Mouse (Mus musculus) cerebellum, adult 9-11 months (tissue): ENCODE results near the gene Trim67.

Experiments
- DNase-seq: peaks from one replicate; pipeline ENCODE4 v3.0.0; 2022

Gene Trim67

DNA sequence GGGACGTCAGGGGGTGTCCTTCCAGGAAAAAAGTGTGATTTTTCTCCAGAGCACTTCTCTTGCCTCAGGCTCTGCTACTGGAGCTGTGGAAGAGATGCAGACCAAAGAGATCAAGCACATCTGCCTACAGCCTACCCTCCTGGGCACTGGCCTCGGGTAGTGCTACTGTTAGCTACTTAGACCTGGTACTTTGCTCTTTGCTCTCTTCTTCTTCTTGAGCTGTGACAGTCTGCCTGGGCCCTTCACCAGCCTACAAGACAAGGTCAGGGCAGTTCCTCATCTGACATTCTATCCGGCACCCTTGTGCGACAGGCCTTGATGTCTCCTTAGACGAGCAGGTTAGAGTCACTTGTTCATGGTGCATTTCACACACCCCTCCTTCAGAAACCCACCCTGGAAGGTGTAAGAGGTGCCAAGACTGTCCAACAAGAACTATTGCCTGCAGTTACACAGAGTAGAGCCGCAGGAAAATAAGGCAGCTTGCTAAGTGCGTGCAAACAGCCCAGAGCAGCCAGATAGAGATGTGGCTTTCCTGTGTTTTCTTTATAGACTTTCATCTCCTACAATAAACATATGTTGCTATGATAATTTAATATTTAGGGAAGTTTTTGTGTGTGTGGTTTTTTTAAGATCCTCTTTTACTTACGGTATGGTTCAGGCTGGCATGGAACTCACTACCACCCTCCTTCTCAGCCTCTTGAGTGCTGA is 3.0 kb downstream of the Trim67 start:
- no peak for DNase-seq

DNA sequence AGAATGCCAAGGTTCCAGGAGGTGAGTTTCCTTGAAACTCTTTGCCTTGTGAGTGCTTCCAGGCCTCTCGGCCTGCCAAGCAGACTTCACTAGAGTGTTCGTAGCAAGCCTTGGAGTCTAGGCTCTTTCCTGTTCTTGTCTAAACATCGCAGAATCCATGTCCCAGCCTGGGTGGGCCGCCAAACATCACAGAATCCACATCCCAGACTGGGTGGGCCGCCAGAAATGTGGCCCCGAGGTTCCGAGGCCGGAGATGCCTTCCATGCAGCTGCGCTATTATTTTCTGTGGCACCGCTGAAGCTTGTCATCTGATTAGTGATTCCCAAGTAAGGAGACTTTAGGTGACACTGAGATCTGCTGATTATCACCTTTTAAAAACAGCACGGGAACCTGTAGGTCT is 7.7 kb downstream of the Trim67 start:
- DNase-seq, result no peak

DNA sequence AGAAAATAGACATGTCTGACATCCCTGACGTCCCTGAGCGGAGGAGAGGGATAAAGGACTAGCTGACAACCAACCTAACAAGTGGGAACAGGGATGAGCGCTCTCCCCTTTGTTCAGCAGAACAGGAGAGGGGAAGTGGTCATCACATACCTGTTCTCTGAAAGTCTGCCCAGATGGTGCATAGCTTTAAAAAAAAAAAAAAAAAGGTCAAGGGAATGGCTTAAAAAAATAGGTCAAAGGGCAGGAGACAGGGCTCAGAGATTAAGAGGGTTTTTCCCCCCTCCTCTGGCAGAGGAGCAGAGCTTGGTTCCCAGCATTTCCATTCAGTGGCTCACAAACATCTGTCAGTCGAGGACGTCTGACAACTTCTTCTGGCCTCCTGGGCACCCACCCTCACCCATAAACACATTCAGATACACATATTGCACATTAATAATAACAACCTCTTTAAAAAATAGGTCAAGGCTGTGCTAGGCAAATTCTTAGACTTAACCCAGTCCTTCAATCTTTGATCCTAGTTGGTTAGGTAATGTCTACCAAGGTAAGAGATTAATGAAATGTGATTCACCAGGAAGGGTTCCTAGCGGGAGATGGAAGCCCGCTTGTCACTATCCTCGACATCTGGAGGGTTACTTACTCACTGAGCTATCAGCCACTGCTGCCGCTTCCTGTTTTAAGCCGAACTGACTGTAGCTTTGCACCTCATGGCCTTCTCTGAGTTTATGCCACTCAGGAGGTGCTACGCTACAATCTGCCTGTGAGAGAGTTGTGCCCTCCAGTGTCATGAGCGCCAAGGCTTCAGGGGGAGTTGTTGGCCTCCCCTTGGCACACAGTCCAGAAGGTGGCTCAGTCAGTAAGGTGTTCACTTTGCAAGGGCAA is 11.2 kb downstream of the Trim67 start:
- no peak for DNase-seq

DNA sequence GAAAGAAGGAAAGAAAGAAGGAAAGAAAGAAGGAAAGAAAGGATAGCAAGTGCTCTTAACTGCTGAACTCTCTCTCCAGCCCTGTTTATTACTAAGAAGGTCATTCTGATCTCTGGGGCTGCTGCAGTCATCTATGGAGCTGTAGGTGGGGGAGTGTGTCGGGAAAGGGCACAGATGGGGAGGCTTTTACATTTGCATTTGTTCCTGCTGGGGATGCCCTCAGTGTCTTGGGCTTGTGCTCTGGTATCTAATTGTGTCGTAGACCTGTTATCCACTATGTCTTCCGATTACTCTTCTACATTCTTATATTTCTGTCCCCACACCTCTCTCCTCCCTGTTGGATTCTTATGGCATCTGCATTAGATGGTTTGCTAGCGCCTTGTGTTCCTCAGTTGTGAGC is 13.1 kb downstream of the Trim67 start:
- DNase-seq, result no peak

DNA sequence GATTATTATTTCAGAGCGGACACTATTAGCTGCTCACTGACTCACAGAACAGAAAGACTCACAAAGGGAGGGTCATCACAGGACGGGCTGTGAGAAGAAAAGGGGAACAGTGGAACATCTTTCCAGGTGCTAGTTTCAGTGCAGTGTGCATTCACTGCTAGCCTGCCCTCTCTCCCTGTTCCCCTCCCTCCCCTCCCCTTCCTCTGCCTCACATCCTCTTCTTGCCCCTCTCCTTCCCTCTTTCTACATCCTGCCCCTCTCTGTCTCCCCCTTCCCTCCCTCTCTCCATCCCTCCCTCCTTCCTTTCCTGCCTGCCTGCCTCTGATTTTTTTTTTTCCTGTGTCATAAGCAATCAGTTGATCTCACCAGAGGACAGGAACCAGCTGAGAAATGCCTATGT is 16.5 kb downstream of the Trim67 start:
- no peak for DNase-seq

DNA sequence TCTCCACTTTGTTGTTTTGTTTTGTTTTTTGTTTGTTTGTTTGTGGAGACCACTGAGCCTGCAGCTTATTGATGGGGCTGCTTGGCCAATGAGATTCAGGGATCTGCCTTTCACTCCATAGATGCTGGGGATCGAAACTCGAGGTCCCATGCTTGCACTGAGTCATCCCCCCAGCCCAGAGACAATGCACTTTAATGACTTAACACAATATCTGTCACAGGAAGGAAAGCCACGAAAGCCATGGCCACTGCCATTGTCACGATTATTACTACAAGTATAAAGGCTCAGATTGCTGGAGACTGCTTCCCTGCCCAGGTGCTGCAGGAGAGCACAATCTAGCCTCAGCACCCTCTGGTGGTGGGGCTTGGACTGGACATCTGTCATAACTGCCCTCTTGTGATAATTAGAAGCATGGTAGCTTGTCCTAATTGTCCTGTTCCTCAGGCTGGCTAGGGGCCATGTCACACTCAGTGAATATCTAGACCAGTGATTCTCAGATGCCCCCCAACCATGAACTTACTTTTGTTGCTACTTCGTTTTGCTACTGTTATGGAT is 17.2 kb downstream of the Trim67 start:
- peak; percentile 44 for DNase-seq

DNA sequence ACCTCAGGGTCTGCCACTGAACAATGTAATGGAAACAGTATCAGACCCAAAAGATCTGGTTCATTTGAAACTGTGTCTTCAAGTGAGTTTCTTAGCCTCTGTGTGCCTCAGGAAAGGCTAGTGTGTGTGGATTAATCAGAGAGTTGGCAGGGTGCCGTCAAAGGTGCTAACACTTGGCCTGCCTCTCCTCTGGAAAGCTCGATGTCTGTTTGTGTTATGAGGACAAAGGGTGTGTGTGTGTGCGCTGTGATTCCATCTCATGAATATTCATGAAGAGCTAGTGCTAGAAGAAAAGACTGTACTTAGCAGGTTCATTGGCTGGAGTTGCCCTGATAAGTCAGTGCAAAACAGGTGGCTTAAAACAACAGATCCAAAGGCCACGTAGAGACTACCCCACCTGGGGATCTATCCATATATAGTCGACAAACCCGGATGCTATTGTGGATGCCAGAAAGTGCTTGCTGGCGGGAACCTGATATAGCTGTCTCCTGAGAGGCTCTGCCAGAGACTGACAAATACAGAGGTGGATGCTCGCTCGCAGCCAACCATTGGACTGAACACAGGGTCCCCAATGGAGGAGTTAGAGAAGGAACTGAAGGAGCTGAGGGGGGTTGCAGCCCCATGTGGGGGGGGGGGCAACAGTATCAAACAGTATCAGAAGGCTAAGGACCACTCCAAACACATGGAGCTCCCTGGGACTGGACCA is 17.9 kb downstream of the Trim67 start:
- DNase-seq, result no peak

DNA sequence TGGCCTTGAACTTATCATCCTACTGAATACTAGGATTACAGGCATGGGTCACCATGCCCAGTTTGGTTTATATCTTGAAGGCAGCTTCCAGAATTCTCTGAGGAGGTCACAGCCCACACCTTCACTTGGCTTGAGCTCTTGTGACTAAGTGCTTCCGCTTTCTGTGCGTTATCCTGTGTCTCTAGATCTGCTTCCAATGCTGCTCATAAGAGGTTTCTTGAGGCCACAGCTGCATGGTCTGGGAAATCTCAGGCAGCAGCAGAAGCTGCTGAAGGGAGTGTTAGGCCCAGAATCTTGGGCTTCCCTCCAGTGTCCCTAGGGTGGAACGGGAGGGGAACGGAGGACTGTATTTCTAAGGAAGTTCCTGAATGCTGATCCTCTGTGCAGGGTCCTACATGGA is 20.4 kb downstream of the Trim67 start:
- DNase-seq, result no peak

DNA sequence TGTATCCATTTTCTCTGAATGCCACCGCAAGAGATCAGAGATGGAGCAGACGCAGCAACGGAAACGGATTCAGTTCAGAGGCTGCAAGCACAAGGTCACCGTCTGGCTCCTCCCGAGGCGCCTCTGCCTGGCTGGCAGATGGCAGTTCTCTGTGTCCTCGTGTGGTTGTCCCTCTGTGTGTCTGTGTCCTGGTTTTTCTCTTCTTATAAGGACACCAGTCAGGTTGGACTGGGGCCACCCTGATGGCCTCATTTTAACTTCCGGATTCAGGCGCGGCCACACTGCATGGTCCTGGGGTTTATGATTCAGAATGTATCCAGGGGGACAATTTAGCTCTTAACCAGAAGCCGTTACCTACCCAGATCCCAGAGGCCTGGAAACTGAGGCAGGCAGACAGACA is 23.0 kb downstream of the Trim67 start:
- peak; percentile 71 for DNase-seq

DNA sequence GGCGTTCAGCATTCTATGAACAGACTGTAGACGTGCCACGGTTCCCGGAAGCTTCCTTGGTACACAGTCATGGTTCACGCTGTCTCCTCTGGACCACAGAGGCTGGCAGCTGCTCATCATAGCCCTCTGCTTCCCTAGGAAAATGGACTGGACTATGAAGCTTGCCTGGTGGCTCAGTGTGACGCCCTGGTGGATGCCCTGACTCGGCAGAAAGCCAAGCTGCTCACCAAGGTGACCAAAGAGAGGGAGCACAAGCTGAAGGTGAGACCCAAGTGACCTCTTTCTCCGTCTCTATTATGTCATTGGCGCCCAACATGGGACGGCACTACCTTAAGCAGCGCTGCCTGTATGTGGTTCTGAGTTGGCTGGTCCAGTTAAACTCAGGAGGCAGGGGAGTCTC is 24.0 kb downstream of the Trim67 start:
- DNase-seq, result no peak

DNA sequence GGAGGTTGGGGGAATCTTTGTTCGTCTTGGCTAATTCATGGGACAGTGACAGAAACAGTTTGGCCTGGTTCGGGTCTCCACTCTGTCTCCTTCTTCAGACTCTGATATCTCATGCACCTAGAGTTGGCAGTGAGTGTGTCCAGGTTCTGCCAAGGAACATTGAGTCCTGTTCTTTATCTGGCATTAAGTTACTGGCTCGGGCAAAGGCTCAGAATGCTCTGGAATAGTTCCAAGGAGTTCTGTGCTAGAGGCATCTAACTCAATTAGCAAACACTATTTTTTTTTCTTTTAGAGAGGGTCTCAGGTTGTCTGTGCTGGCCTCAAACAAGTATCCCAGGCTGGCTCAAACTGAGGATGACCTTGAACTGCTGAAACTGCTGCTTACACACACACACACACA is 24.5 kb downstream of the Trim67 start:
- no peak for DNase-seq

DNA sequence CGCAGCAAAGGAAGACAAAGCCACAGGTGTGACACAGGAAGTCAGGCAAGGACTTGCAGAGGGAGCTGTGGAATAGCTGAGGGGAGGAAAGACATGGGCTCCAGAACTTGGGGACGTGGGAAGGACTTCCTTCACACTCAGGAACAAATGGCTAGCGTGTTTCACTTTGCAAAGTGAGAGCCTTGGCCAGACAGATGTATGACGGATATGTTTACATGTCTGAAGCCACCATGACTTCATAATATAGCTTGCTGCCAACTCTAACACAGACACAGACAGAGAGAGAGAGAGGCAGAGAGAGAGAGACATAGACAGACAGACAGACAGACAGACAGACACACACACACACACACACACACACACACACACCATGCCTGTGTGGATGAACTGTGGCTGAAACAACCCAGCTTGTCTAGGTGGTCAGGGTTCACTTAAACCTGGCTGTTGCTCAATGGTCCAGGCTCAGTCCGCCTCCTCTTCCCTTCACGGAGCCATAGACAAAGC is 26.8 kb downstream of the Trim67 start:
- no peak for DNase-seq

DNA sequence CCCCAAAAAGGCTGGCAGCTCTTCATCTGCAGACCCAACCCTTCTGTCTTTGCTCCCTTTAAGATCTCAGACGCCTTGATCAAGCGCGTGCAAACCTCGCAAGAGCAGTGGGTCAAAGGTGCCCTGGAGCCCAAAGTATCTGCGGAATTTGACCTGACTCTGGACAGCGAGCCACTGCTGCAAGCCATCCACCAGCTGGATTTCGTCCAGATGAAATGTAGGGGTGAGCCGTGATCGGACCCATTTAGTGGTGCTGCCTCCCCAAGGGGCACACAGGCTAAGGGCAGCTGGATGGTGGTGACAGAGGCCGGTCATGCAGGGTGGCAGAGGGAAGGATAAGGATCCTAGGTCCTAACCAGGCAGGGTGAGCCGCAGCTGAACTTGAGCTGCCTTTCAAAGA is 27.2 kb downstream of the Trim67 start:
- DNase-seq, result no peak

DNA sequence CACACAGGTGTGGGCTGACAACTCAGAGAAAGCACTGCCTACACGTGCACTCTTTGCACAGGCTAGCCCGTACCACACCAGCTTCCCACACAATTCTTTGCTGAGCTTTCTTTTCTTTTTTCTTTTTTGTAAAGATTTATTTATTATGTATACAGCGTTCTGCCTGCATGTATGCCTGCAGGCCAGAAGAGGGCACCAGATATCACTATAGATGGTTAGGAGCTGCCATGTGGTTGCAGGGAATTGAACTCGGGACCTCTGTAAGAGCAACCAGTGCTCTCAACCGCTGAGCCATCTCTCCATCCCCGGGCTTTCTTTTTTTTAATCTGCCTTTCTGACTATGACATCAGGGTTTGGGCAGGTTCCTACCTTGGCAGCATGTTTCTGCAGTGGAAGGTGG is 30.6 kb downstream of the Trim67 start:
- DNase-seq, result no peak

DNA sequence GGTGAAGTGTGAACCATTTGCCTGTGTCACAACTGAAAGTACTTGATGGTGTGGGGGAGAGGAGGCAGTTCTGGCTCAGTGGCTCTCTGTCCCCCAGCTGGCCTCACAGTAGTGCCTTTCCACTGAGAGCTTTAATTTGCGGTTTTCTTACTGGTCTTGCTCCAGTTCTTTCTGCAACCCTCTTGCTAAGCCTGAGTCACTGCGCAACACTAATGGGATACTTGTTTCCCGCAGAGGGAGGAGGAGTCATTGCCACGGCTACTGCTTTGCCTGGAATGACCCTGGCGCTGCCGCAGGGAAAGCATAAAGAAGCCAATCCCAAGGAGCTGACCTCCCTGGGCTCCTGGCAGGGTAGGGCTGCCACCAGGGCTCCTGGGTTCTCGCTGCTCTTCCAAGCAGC is 33.8 kb downstream of the Trim67 start:
- peak; percentile 50 for DNase-seq

DNA sequence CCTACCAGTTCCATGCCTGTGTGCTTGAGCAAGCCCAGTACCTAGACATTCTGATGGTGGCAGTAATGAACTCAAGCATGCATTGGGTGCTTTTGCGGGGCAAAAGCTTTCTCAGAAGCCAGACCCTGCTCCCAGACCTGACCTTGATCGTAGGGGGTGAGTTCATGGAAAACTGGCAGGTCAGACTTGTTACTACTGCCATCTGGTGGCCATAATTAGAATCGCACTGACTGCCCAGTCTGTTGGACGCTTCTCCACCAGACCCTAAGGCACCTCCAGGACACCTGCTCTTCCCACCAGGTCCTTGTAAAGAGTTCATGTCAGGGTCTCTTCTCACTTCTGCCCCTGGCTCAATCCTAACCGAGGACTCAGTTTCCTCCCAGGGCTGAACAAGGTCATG is 34.5 kb downstream of the Trim67 start:
- peak; percentile 75 for DNase-seq

DNA sequence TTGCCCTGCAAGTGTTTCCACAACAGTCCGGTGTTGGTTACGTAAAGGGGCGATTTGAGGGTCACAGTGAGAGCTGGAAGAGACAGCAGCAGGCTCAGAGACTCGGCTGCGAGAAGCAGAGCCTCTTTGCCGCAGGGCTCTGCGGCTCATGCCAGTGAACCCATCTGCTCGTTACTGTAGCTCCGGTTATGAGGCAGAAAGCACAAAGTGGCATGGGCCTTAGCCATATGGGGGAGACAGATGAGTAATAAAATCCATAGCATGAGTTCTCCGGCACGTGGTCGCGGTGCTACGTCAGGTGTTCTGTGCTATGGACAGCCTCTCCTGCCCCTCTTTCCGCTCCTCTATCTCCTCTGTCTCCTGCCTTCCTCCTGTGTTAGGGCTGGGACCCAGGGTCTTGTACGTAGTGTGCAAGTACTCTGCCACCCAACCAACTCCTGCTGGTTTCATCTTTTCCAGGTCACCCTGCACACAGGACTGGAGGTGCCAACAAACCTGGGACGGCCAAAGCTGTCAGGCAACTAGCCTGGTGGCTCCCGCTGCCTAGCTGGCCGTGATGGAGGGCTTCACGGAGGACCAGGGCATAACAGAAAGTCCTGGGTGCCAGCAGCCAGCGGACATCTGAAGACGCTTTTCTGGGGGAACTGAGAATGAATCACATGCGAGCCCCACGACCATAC is 35.8 kb downstream of the Trim67 start:
- DNase-seq, result peak; percentile 75

DNA sequence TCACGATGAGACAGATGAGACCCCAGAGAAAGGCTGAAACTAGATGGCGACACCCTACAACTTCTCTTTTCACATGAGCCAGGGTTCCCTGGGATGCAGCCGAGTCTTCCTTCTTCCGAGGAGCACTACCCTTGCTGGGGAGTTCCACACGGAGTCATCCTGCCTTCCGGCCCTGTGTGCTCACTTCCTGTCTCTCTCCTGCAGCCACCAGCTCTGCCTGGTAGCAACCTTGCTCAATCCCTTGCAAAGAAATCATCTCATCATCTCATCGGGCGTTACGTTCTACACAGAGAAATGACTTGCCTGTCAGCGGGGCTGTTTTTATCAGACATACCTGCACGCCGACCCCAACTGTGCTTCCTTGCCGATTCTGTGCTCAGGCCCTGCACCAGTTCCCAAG is 37.2 kb downstream of the Trim67 start:
- DNase-seq, result no peak

DNA sequence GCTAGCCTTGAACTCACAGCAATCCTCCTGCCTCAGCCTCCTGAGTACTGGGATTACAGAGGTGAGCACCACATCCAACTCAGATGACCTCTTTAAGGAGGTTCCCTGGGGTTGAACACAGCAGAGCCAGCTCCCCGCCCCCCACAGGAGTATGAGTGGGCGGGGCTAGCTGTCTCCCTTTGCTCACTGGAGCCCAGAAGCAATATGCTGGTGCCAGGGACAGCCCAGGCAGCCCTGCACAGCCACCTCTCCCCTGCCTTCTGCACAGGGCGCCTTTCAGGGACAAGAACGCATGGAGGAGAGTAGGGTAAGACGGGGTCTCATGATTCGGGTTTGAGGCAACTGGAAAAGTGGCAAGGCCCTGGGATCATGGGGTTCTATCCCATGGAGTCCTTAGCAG is 38.6 kb downstream of the Trim67 start:
- DNase-seq, result no peak

DNA sequence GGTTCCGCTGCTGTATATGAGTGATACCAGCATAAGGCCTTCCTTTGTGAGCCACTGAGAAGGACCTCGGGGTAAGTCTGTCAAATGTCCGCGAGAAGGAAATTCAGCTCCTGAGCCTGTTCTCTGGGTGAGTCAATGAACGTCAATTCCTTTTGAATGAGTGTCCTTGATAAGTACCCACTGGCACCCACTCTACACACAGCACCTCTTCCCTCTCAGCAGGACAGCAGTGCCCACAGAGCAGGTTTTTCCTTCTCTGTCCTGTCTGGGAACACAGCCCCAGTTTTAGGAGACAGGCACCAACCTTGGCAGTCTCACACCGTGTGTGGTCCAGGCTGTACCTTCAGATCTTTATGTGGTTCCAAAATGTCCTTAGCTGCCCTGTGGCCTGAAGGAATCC is 39.0 kb downstream of the Trim67 start:
- no peak for DNase-seq

DNA sequence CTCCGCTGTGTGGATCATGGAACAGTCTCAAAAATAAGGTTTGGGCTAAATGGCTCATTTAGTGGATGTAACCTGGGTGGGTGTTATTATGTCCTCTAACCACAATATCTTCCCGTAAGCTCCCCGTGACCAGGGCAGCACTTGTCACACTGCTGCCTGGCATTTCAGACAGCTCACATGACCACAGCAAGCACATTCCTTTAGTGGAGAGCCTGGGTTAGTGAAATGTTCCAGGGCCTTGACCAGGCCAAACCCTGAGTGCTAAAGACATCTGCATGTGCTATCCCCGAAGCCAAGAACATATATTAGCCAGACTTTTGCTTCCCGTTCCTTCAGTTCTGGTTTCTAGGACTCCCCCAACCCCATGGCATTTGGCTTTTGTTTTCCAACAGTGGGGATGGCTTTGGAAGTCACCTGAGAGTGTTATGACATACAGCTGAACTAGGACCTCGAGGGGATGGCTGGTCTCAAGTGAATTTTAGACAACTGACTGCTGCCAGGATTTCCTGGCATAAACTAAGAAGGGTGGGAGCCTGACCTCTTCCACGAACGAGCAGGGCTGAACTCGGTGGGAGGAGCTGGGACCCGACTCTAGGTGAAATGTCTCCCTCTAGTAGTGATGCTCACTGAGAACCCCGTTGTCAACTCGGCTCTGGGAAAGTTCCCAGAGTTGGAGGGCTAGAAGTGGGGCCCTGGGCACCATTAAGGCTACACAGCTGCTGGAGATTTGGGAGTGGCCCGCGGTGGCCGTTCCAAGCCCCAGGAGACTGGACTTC is 40.7 kb downstream of the Trim67 start:
- DNase-seq, result no peak

DNA sequence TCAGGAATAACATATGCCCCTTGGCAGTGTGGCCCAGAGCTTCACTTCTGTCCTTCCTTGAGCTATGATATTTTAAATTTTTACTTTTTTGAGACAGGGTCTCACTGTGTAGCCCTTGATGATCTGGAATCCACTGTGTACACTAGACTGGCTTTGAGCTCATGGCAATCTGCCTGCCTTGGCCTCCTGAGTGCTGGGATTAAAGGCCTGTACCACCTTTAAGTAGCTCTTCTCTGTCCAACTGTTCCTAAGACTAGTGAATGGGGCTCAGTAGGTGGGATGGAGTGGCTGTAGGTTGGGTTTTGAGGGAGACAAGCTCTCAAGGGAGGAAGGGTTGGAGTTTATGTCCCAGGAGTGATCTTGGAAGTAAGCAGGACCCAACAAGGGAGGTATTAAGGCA is 43.0 kb downstream of the Trim67 start:
- DNase-seq, result no peak
